Mouse (Mus musculus) cortical plate, adult 2 months (tissue): ENCODE results near the gene Gm49673.

Source experiments
- CTCF ChIP-seq: fragments of 200-500 bp; IDR thresholded peaks from 2 replicates; pipeline ENCODE4 v1.5.1; 2011; ENCODE audit warnings: mild to moderate bottlenecking, control low read depth, low read length; ENCODE audit not compliant: insufficient read depth; ENCODE audit errors: extremely low read depth
- POLR2A ChIP-seq: fragments of 200-500 bp; IDR thresholded peaks from 2 replicates; pipeline ENCODE4 v1.6.1; 2011; ENCODE audit warnings: mild to moderate bottlenecking, low read length, control low read depth; ENCODE audit not compliant: insufficient read depth; ENCODE audit errors: extremely low read depth

- TF ChIP-seq POLR2A (no peak), CTCF (no peak)
Observed at GRCm38 (mm10) chr17:8195685-8196376, 48.2 kb upstream of the Gm49673 start.
